Mouse (Mus musculus): ENCODE measurements at regions not wholly inside any gene's neighbourhood (a gene's known extent, or its start where the extent isn't known, plus 50 kb on each side); places are given as distances from the start of the nearest gene placed in this dataset.

- 32% methylated on average over 4 of the region's 4 CpGs for WGBS (ENCODE audit: insufficient replicate concordance)
- no peak for ATAC-seq (ENCODE audit: insufficient read depth)
- TF ChIP-seq CTCF (IDR thresholded peaks at IDR 0.05; ENCODE audit: low read depth) (no peak), EP300 (IDR thresholded peaks at IDR 0.05; ENCODE audit: low read depth) (no peak)
Observed at GRCm38 (mm10) chr8:89766387-89766786, 581.8 kb downstream of the Tox3 start.

GRCm38 (mm10) chr8:89759531-89759930, 588.6 kb downstream of the Tox3 start:
- DNase-seq (ENCODE audit: low read depth in 3 of 3, low spot score in 3 of 3) (no peak), ATAC-seq (ENCODE audit: insufficient read depth) (no peak)
- Histone ChIP-seq H3K4me1 (replicated peaks; ENCODE audit: control insufficient read depth in 2 of 2, insufficient read depth in 2 of 2, low read length in 1 of 2) (no peaks in the 10 kb centered on the region), H3K9ac (replicated peaks) (no peak overlapping the region), H3K4me2 (ENCODE audit: low read depth) (no peak overlapping the region), H3K4me3 (ENCODE audit: insufficient read depth in 1 of 2, low read depth in 2 of 2, low read length in 2 of 2) (no peak overlapping the region), H3K27ac (no peak overlapping the region), H3K36me3 (replicated peaks; ENCODE audit: control insufficient read depth, insufficient read depth, low read depth) (no peaks in the 10 kb centered on the region), H3K27me3 (ENCODE audit: control insufficient read depth, insufficient read depth, low read length) (no peaks in the 10 kb centered on the region), H3K9me3 (ENCODE audit: control insufficient read depth, low read length) (no peaks in the 10 kb centered on the region)
- 69% methylated on average over 5 of the region's 5 CpGs for WGBS (ENCODE audit: insufficient replicate concordance)
- TF ChIP-seq EP300 (IDR thresholded peaks at IDR 0.05; ENCODE audit: low read depth) (no peak), CTCF (IDR thresholded peaks at IDR 0.05; ENCODE audit: low read depth) (no peak)

More at GRCm38 (mm10) chr8:89766387-89766786, 581.8 kb downstream of the Tox3 start:
- no peak for DNase-seq (ENCODE audit: low read depth in 3 of 3, low spot score in 3 of 3)
- no peaks in the 10 kb centered on the region for H3K27me3 ChIP-seq (ENCODE audit: control insufficient read depth, insufficient read depth, low read length)
- H3K9ac ChIP-seq (replicated peaks): no peak overlapping the region
- no peaks in the 10 kb centered on the region for H3K9me3 ChIP-seq (ENCODE audit: control insufficient read depth, low read length)
- H3K4me1 ChIP-seq (replicated peaks; ENCODE audit: control insufficient read depth in 2 of 2, insufficient read depth in 2 of 2, low read length in 1 of 2): no peaks in the 10 kb centered on the region
- no peaks in the 10 kb centered on the region for H3K36me3 ChIP-seq (replicated peaks; ENCODE audit: control insufficient read depth, insufficient read depth, low read depth)
- no peak overlapping the region for H3K4me2 ChIP-seq (ENCODE audit: low read depth)
- H3K27ac ChIP-seq: no peak overlapping the region
- H3K4me3 ChIP-seq (ENCODE audit: insufficient read depth in 1 of 2, low read depth in 2 of 2, low read length in 2 of 2): no peak overlapping the region

- H3K4me2 ChIP-seq (ENCODE audit: low read depth): no peak overlapping the region
- ATAC-seq (ENCODE audit: insufficient read depth) (no peak), DNase-seq (ENCODE audit: low read depth in 3 of 3, low spot score in 3 of 3) (no peak)
- H3K9ac ChIP-seq (replicated peaks): no peak overlapping the region
- H3K27ac ChIP-seq: no peak overlapping the region
- H3K9me3 ChIP-seq (ENCODE audit: control insufficient read depth, low read length): no peaks in the 10 kb centered on the region
- no peaks in the 10 kb centered on the region for H3K27me3 ChIP-seq (ENCODE audit: control insufficient read depth, insufficient read depth, low read length)
- H3K36me3 ChIP-seq (replicated peaks; ENCODE audit: control insufficient read depth, insufficient read depth, low read depth): no peaks in the 10 kb centered on the region
- no peaks in the 10 kb centered on the region for H3K4me1 ChIP-seq (replicated peaks; ENCODE audit: control insufficient read depth in 2 of 2, insufficient read depth in 2 of 2, low read length in 1 of 2)
- no peak overlapping the region for H3K4me3 ChIP-seq (ENCODE audit: insufficient read depth in 1 of 2, low read depth in 2 of 2, low read length in 2 of 2)
- TF ChIP-seq CTCF (IDR thresholded peaks at IDR 0.05; ENCODE audit: low read depth) (no peak), EP300 (IDR thresholded peaks at IDR 0.05; ENCODE audit: low read depth) (no peak)
- 66% methylated on average over 10 of the region's 10 CpGs for WGBS (ENCODE audit: insufficient replicate concordance)
Observed at GRCm38 (mm10) chr8:89758695-89759094, 589.4 kb downstream of the Tox3 start.

- H3K4me1 ChIP-seq (replicated peaks; ENCODE audit: control insufficient read depth in 2 of 2, insufficient read depth in 2 of 2, low read length in 1 of 2): no peaks in the 10 kb centered on the region
- H3K9me3 ChIP-seq (ENCODE audit: control insufficient read depth, low read length): no peaks in the 10 kb centered on the region
- ATAC-seq (ENCODE audit: insufficient read depth): no peak
Observed at GRCm38 (mm10) chr8:89755951-89756350, 592.2 kb downstream of the Tox3 start.

GRCm38 (mm10) chr8:89751201-89751600, 596.9 kb downstream of the Tox3 start:
- no peaks in the 10 kb centered on the region for H3K27me3 ChIP-seq (ENCODE audit: control insufficient read depth, insufficient read depth, low read length)
- H3K9me3 ChIP-seq (ENCODE audit: control insufficient read depth, low read length): no peaks in the 10 kb centered on the region
- no peak overlapping the region for H3K9ac ChIP-seq (replicated peaks)
- TF ChIP-seq EP300 (IDR thresholded peaks at IDR 0.05; ENCODE audit: low read depth): no peak
- no peak for TF ChIP-seq CTCF (IDR thresholded peaks at IDR 0.05; ENCODE audit: low read depth)
- H3K36me3 ChIP-seq (replicated peaks; ENCODE audit: control insufficient read depth, insufficient read depth, low read depth): no peaks in the 10 kb centered on the region
- DNase-seq (ENCODE audit: low read depth in 3 of 3, low spot score in 3 of 3) (no peak), ATAC-seq (ENCODE audit: insufficient read depth) (no peak)
- H3K27ac ChIP-seq: no peak overlapping the region
- H3K4me3 ChIP-seq (ENCODE audit: insufficient read depth in 1 of 2, low read depth in 2 of 2, low read length in 2 of 2): no peak overlapping the region
- H3K4me2 ChIP-seq (ENCODE audit: low read depth): no peak overlapping the region
- WGBS (ENCODE audit: insufficient replicate concordance): 64% methylated on average over 3 of the region's 3 CpGs
- no peaks in the 10 kb centered on the region for H3K4me1 ChIP-seq (replicated peaks; ENCODE audit: control insufficient read depth in 2 of 2, insufficient read depth in 2 of 2, low read length in 1 of 2)

More at GRCm38 (mm10) chr8:89755951-89756350, 592.2 kb downstream of the Tox3 start:
- no peak for DNase-seq (ENCODE audit: low read depth in 3 of 3, low spot score in 3 of 3)
- 37% methylated on average over 3 of the region's 3 CpGs for WGBS (ENCODE audit: insufficient replicate concordance)
- no peak overlapping the region for H3K9ac ChIP-seq (replicated peaks)
- no peak overlapping the region for H3K27ac ChIP-seq
- H3K4me2 ChIP-seq (ENCODE audit: low read depth): no peak overlapping the region
- H3K36me3 ChIP-seq (replicated peaks; ENCODE audit: control insufficient read depth, insufficient read depth, low read depth): no peaks in the 10 kb centered on the region
- no peaks in the 10 kb centered on the region for H3K27me3 ChIP-seq (ENCODE audit: control insufficient read depth, insufficient read depth, low read length)
- TF ChIP-seq EP300 (IDR thresholded peaks at IDR 0.05; ENCODE audit: low read depth): no peak
- TF ChIP-seq CTCF (IDR thresholded peaks at IDR 0.05; ENCODE audit: low read depth): no peak
- H3K4me3 ChIP-seq (ENCODE audit: insufficient read depth in 1 of 2, low read depth in 2 of 2, low read length in 2 of 2): no peak overlapping the region
